Mouse (Mus musculus) adrenal gland, postnatal 25 days (tissue): ENCODE data around the gene Cnnm2. TPM values are rescaled to one million over a fixed set of nuclear protein-coding genes. Genes with fewer than 3 reads are reported as not detected.
"Not testable (repeated sequence)": the region's sequence is repeated elsewhere in the genome, so short reads cannot be mapped to it uniquely, and the experiment has no call there.

Experiments
- DNase-seq: peaks from one replicate; pipeline ENCODE4 v3.0.0; 2021; ENCODE audit warnings: mixed read lengths
- total RNA-seq: library from RNA; stranded (reverse); gene quantifications from 2 replicates; pipeline ENCODE4 v1.2.3, GENCODE M21; 2021

Cnnm2 gene
- total RNA-seq, 1 experiment from 2014 or later: 20.9 TPM

DNA sequence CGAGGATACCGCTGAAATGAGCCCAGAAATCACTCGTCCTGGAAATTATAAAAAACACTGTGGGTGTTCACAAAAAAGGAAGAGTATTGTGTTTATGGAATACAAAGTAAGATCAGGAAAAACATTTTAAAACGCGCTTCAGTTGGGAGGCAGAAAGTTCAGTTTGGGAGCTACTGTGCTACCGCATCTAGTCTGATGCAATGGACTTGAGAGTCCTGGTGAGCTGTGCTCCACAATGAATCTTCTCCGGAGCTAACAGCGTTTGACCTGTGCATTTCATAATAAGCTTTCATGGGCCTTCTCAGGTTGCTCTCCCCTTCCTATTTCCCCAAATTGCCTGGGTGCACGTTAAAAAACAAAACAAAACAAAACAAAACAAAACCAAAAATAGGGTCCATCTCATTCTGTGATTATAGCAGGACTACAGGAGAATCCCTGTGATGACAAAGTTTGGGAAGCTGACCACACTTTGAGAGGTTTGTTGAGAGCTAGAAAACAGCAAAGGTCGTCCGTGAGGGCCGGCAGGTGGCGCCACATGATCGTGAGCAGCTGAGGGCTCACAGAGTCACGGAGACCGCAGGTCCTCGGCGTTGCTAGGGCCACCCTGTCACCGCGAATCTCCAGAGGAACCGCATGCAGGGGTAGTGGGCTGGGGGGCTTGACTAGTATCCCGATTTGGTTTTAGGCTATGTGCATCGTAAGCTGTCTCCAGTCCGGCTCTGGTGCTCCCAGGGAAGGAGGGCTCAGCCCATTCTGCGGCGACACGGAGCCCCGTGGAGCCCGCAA lies 828 bp upstream of the Cnnm2 start:
- peak; percentile 88 for DNase-seq

DNA sequence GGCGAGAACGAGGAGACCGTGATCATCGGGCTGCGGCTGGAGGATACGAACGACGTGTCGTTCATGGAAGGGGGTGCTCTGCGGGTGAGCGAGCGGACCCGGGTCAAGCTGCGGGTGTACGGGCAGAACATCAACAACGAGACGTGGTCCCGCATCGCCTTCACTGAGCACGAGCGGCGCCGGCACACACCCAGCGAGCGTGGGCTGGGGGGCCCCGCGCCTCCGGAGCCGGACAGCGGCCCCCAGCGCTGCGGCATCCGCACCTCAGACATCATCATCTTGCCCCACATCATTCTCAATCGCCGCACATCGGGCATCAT lies 535 bp downstream of the Cnnm2 start:
- peak; percentile 31 for DNase-seq

DNA sequence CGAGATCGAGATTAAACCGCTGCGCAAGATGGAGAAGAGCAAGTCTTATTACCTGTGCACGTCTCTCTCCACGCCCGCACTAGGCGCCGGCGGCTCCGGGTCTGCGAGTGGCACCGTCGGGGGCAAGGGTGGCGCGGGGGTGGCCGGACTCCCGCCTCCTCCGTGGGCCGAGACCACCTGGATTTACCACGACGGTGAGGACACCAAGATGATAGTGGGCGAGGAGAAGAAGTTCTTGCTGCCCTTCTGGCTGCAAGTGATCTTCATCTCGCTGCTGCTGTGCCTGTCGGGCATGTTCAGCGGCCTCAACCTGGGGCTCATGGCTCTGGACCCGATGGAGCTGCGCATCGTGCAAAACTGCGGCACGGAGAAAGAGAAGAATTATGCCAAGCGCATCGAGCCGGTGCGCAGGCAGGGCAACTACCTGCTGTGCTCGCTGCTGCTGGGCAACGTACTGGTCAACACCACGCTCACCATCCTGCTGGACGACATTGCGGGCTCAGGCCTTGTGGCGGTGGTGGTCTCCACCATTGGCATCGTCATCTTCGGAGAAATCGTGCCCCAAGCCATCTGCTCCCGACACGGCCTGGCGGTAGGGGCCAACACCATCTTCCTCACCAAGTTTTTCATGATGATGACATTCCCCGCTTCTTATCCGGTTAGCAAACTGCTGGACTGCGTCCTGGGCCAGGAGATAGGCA lies 1.0 kb downstream of the Cnnm2 start:
- peak; percentile 15 for DNase-seq

DNA sequence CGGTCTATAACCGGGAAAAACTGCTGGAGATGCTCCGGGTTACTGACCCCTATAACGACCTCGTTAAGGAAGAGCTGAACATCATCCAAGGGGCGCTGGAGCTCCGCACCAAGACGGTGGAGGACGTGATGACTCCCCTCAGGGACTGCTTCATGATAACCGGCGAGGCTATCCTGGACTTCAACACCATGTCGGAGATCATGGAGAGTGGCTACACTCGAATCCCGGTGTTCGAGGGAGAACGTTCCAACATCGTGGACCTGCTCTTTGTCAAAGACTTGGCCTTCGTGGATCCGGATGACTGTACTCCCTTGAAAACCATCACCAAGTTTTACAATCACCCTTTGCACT lies 1.6 kb downstream of the Cnnm2 start:
- no peak for DNase-seq

DNA sequence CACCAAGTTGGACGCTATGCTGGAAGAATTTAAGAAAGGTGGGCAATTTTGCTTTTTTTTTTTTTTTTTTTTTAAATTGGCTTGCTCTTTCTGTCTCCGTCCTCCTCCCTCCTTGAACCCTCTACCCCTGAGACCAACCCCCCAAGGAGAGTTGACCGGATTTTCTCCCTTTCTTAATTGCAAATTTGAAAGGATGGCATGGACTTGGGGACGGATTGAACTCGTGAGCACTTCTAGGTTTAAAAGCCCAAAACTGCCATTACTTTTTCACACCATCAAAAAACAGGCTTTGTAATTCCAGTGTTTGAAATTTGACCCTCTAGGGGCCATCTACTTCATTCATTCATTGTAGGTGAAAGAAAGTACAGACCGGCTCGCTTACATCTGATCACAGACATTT lies 2.0 kb downstream of the Cnnm2 start:
- no peak for DNase-seq

DNA sequence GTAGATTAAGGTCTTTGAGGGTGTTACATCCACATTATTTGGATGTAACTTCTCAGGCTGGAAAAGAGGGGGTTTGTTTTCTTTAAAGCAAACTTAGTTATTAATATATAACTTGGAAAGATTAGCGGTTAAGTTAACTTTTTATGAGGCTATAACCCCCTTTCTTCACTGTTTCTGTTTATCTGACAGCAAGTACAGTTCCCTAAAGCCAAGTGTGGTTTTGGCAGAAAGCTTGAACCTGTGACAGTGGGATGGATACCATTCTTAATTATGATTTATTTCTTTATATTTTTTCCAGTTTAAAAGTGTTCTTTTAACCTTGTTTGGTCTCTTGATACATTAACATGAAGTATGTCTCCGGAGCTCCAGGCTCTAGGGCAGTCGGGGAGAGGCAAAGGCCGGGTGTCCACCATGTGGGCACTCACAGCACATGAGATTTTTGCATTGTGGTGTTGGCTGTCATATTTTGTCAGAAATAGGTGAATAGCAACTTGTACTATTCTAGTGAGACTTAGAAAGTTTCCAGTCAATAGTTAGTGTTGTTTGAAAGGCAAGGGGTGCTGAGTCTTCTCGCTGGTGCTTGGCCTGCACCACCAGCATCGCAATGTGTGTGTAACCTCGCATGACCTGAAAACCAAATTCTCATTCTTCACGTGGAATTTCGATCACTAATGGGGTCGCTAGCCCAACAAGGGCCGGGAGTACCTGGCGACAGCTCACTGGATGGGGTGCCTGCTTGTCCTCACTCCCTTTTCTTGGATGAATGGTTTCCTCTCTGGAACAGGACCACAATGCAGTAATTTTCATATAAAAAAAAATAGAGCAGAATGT lies 2.8 kb downstream of the Cnnm2 start:
- no peak for DNase-seq

DNA sequence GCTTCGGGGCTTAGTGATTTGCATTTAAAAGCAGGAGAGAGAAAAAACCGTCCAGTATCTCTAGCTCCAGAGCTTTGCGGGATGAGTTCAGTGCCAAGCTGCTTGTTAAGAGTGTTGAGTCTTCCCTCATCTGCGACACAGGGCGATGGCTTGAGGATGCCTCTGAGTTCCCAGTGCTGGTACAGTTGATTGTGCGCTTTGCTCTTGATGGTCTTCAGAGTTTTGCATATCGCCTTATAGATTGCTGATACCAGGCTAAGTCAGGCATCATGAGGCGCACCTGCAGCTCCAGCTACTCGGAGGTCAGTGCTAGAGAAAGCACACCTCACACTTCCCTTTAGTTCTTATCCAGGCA lies 3.3 kb downstream of the Cnnm2 start:
- DNase-seq: no peak

DNA sequence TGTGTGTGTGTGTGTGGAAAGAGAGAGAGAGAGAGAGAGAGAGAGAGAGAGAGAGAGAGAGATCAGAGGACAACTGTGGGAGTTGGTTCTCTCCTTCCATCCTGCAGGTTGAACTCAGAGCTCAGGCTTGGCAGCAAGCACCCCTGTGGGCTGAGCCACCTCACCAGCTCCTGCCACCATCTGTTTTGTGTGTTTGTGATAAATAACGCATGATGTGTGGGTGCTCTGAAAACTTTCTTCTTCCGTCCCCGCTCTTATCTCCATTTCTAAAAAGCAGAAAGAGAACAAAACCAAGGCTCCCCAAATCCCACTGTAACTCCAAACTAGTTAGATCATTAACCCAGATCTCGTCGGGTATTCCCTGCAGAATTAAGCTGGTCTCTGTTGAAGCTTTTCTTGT lies 4.7 kb downstream of the Cnnm2 start:
- DNase-seq: no peak

DNA sequence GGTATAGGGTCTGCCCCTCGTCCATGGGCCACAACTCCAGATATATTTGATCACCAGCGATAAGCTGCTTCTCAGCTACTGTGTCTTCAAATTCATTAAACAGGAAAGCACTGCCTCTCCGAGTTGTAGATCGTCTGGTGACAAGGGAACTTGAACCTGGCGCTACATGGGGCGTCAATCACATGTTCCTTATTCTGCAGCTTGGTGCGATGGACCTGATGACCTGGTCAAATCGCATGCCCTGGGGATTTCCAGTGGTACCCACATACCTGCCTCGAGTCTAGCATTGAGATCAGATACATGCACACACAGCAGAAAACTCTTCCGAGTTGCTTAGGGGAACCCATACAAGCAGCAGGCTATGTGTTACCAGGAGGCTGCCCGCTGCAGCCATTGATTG lies 8.4 kb downstream of the Cnnm2 start:
- DNase-seq: no peak

DNA sequence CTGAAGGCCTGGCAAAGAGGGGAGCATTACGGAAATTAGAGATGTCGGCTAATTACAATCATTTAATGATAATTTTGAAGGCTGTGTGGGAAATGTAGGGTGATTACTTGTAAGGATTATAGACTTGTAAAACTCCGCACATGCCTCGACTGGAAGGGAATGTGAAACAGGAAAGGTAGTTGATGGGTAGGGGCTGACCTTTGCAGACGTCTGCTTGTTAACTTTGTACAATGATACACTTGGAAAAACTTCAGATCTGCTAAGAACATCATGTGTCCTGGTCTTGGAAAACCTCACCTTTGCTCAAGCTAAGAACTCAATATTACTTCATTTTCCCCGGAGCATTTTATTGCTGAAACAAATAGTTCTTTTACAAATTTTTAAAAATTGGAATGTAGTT lies 10.4 kb downstream of the Cnnm2 start:
- DNase-seq: no peak

DNA sequence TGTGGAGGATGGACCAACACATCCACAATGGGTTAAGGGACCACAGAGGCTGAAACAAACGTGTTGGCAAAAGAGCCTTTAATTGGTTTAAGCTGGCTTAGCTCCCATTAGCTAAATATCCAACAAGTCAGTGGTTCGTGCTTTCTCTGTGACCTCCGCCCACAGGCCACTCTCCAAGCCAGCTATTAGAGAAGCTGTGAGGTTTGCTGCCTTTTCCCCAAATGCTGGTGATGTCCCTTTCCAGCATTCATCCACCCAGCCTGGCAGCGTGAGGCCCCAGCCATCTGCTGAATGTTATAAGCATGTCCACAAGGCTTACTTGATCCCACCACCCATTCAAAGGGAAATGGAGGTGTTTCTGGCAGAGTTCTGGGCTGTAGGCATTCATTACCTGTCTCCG lies 15.0 kb downstream of the Cnnm2 start:
- DNase-seq: no peak

DNA sequence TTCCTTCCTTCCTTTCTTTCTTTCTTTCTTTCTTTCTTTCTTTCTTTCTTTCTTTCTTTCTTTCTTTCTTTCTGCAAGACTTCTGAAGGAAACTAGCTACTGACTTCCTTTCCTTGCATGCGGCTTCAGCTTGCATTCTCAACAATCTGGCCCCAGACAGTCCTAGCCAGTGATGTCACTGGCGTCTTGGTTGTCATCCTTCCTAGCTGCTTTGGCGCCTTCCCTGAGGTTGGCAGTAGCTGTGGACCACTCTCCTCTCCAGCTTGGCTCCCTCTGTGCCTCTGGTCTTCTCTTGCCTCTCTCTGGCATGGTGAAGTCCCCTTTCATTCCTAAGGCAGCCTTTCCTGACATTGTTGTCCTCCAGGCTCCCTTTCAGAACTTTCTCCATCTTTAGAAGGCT lies 15.5 kb downstream of the Cnnm2 start:
- DNase-seq: no peak

DNA sequence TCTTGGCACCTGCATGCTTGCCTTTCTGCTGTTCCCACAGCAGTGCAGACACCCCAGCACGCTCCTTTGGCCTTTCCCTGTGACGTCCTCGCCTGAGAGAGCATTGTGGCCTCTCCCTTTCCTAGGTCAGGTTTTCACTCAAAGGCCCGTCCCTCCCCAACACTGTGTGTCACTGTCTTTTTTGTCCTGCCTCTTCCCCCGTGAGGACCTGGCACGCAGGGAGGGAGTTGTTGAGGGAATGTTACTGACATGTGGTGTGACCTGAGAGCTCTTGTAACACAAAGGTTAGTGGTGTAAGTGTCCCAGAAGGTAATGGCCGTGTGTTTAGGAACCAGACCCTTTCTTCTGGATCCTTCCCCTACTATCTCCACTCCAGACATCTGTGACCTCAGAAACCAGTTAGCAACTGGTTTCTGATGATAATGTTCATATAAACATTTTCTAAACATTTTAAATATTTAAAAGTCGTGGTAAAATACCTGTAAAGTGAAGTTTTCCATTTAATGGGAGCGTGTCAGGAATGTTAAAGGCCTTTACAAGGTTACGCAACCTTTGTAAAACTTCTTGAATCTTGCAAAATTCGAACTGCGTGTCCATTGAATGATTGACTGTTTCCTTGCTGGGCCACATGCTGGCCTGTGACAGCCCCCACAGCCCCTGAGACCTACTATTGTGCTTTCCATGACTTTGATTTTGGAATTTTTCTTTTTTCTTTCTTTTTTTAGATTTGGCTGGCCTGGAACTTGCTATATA lies 16.7 kb downstream of the Cnnm2 start:
- no peak for DNase-seq

DNA sequence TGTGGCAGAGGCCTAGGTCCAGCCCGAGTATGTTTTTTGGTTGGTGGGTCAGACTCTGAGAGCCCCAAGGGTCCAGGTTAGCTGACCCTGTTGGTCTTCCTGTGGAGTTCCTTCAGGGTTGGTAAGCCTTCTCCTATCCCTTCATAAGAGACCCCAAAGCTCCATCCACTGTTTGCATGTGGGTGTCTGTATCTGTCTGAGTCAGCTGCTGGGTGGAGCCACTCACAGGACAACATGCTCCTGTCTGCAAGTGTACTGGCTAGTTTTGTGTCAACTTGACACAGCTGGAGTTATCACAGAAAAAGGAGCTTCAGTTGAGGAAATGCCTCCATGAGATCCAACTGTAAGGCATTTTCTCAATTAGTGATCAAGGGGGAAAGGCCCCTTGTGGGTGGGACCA lies 17.7 kb downstream of the Cnnm2 start:
- not testable (repeated sequence) for DNase-seq

DNA sequence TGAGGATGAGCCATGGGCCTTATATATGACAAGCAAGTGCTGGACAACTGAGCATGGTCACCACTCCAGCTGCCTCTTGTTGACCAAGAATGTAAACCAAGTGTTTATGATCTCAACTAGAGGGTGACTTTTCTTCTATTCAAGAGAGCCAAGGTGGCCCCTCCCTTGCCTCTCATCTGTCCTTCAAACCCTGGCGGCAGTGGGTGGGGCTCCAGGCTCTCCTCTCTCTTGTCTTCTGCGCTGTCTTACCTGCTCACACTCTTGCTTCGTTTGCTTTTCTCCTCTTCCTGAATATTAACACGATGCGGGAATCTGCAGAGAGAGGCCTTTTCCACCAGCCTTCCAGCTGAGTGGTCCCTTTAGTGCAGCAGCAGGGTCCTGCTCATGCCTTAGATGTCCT lies 22.6 kb downstream of the Cnnm2 start:
- no peak for DNase-seq

DNA sequence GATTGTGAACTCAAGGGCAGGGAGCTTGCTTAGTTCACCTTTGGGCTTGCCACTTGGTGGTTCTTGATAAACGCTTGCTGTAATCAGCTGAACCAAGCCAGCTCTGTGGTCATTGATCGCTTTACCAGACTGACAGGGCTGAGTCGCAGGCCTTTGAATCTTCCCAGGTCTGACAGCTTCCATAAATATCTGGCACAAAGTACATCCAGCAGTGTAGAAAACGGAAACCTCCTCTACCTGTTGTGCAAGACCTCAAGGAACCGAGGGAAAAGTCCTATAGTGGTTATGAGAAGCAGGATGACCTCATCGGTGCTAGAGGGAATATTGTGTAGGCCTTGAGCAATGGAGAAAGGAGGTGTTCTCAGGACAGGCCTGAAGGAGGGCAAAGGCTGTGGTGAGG lies 23.1 kb downstream of the Cnnm2 start:
- no peak for DNase-seq

DNA sequence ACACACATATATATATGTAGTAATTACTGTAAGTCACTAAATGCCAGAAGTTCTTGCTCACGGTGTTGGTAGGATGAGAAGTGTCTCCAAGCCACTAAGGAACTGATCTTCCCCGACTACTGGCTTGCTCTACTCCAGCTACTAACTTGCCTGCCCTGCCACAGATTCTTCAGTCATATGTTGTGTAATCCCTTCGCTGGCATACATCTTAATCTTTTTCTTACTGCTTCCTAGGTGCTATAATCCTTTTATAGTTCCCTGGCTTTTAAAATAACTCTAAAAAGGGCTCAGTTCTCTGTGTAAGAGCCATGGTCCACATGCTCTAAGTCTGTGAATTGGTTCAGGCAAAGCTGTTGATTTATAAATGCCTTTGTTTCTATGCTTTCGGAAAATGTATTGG lies 24.2 kb downstream of the Cnnm2 start:
- DNase-seq: no peak

DNA sequence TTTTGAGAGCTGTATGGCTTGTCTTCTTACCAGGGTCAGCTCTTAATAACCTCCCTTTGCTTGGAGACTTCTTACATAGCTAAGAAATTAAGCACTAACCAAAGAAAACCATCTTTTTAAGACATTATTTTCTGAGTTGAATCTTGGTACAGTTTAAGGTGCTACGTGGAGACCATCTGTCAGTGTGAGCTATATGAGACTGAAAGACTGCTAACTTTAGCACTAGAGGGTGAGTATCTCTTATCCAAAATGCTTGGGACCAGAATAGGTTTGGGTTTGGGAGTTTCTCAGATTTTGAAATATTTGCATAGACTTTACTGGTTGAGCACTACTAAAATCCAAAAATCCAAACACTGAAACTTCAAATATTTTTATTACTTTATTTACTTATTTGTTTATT lies 28.4 kb downstream of the Cnnm2 start:
- DNase-seq: no peak

DNA sequence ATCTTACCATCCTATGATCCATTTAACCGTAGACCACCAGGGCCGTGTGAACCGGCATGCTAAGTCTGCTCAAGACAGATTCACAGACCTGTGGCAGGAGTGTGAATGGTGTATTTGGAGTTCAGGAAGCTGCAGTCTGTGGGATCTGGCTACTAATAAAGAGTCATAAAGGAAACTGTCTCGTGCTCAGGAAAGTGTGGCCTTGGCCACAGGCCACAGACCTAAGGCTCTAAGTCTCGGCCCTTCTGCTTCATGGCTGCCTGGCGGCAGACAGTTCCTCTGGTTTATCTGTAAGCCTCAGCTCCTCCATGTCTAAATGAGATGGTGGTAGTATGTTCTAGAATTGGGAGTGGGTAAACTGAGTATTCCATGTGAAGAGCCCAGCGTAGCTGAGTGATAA lies 30.0 kb downstream of the Cnnm2 start:
- DNase-seq: no peak

DNA sequence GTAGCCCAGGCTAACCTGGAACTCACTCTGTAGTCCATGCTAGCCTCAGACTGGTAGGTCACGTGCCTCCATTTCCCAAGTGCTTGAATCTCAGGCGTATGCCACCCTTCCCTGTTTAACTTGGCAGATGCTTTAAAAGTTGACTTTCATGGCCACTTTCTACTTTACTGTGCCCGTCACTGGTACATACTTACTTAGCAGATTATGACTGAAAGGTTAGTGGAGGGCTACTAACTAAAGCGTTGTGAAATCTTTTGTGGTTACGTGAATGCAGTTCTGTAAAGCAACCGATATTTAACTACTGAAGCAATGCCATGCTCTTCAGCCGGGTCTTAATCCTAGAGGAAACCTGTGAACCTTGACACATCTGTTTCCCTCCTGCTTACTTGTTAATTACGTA lies 30.5 kb downstream of the Cnnm2 start:
- no peak for DNase-seq

DNA sequence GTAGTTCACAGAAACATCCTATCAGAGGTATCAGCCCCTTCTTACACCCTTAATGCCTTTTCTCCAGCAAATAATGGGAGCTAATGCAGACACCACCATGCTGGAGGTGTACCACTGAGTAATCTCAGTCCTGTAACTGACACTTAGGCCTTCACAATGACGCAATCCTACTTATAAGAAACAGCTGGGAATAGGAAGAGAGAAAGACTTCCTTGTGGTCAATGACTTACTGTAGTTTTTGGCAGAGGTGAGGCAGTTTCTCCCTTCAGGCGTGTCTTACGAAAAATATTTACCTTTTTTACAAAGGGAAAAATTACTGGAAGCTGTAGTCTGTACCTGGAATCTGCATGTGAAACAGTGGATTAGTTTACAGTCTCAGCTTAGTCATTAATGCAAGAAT lies 31.1 kb downstream of the Cnnm2 start:
- no peak for DNase-seq

DNA sequence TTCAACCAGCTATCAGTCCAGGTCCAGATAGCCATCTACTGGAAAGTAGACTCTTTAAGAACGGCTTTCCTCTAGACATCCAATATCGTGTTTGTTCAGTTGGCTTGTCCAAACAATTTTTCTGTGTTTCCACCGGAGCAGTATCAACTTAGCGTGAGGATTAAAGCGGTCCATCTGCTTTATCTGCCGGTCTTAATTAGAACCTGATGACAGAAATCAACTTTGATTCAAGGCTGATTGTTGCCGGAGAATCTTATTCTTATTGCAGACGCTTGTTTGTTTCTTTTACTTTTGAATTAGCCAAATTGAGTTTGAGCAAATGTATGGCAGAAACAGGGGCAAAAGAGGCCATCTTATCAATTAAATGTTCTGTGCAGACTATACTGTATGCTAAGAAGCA lies 32.8 kb downstream of the Cnnm2 start:
- DNase-seq: no peak
